Mouse (Mus musculus): Measurements from ENCODE around the gene Armc12. TPM values are rescaled to one million over a fixed set of nuclear protein-coding genes. Genes with fewer than 3 reads are reported as not detected.
A peak's percentile ranks its signal among the peaks of the same experiment; 100 is the strongest.

Armc12 gene
- polyA plus RNA-seq, 1 experiment from 2014 or later: not detected

DNA sequence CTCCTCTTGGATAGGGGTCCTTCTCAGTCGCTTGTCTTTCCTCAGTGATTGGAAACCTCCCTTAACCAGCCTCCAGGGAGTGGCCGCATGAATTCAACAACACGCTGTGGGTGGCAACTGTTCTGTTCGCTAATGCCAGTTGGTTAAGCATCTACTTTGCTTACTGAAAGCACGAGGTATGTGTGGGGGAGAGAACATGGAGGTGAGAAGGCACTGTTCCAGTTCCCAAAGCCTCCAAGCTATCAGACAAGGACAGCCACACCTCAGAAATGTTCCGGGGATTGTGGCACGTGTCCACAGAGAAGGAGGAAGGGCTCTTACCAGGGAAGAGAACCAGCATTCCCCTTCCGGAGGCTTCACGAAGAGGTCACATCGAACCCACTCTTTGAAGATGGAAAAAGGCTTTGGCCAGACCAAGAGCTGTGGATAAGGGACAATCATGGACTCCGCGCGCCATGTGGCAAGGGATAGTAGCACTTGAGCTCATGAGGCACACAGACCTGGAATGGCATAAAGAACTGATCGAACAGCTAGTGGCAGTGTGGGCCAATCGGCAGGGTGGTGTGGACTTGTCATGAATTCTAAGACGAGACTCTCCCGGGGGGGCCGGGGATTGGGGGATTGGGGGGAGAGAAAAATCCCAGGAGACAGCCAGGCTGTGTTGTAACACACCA is 42.9 kb upstream of the Armc12 start:
- WGBS: 74% methylated on average over 18 of the region's 18 CpGs
- Histone ChIP-seq H3K9ac (ENCODE audit: low read length) (no peak overlapping the region), H3K4me3 (ENCODE audit: low read depth, low read length) (no peak overlapping the region), H3K9me3 (ENCODE audit: control insufficient read depth, low read length) (no peaks in the 10 kb centered on the region), H3K27me3 (ENCODE audit: control insufficient read depth, insufficient read depth, low read length) (no peaks in the 10 kb centered on the region), H3K27ac (replicated peaks) (peak overlapping the region; percentile 35), H3K36me3 (ENCODE audit: control insufficient read depth, insufficient read depth, low read length) (no peaks in the 10 kb centered on the region), H3K4me2 (replicated peaks; ENCODE audit: low read depth) (no peak overlapping the region), H3K4me1 (replicated peaks; ENCODE audit: control insufficient read depth, insufficient read depth) (peaks cover 3% of the 10 kb centered on the region; the same call in 1 of the 2 replicates)
- peak; percentile 52 for DNase-seq (ENCODE audit: low spot score)
- no peak; the same call in 1 of the 2 replicates for ATAC-seq (ENCODE audit: low FRiP score, low TSS enrichment)
- TF ChIP-seq CTCF (IDR thresholded peaks at IDR 0.05; ENCODE audit: low read depth) (no peak), EP300 (optimal IDR thresholded peaks at IDR 0.05) (no peak)

DNA sequence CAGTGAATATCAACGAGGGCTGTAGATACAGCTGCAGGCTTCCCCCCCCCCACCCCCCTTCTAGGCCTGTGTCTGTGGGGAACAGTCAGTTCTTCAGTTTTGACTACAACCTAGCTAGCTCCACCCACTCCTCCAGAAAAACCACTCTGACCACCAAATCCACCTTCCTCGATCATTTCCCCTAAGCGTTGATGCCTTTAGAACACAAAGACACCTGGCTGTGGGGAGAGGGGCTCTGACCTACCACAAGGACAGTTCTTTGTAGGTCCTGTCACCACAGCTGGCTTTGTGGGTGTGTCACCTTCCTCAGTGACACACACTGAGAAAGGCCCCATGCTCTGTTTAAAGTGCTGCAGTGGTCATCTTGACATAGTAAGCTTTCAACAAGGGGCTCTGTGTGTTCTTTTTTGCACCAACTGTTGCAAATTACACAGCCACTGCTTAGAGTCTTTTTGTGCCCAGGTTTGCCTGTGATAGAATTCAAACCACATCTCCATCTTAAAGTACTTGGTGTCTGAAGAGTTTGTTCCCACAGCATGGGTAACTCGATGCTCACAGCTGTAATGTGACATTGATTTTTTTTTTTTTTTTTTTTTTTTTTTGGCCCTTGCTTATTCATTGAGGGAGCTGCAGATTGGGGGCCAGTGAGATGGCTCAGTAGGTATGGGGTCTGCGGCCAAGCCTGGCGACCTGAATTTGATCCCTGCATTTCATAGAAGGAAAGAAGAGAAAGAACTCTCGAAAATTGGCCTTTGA is 42.2 kb upstream of the Armc12 start:
- ATAC-seq (ENCODE audit: low FRiP score, low TSS enrichment) (no peak), DNase-seq (ENCODE audit: low spot score) (no peak)
- WGBS: 63% methylated on average over 7 of the region's 7 CpGs
- Histone ChIP-seq H3K9me3 (ENCODE audit: control insufficient read depth, low read length) (no peaks in the 10 kb centered on the region), H3K9ac (ENCODE audit: low read length) (no peak overlapping the region), H3K4me3 (ENCODE audit: low read depth, low read length) (no peak overlapping the region), H3K27me3 (ENCODE audit: control insufficient read depth, insufficient read depth, low read length) (no peaks in the 10 kb centered on the region), H3K4me1 (replicated peaks; ENCODE audit: control insufficient read depth, insufficient read depth) (peaks cover 3% of the 10 kb centered on the region; the same call in 1 of the 2 replicates), H3K36me3 (ENCODE audit: control insufficient read depth, insufficient read depth, low read length) (no peaks in the 10 kb centered on the region), H3K27ac (replicated peaks) (peak overlapping the region; percentile 35), H3K4me2 (replicated peaks; ENCODE audit: low read depth) (no peak overlapping the region)
- TF ChIP-seq CTCF (IDR thresholded peaks at IDR 0.05; ENCODE audit: low read depth) (no peak), EP300 (optimal IDR thresholded peaks at IDR 0.05) (no peak)

DNA sequence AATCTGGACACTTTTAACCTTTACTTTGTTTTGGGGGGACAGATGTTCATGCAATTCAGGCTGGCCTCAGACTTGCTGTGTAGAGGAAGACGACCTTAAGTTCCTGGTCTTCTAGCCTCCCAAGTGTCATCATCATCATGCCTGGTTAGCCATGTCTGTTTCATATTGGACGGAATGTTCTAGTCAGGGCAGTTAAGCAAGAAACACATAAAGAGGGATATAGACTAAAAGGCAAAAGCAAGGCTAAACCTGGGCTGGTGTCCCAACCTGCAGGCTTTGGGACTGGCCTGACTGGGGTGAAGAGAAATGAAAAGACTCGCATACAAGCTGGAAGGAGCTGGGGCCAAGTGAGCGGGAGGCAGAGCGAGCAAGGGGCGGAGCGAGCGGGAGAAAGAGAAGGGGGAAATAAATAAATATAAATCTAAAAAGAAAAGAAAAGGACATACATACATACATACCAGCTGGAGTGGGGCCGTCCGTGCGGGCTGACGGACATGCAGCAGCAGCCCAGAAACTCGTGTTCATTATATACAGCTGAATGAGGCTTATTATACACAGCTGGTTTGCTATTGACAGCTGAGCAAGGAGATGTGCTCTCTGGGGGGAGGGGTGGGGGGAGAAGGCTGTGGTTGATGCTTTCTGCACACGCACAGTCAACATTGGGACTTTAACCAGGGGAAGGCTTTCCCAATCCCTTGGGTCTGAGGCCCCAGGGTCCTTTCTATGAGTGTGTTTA is 39.4 kb upstream of the Armc12 start:
- peak; percentile 81 for TF ChIP-seq EP300 (optimal IDR thresholded peaks at IDR 0.05)
- TF ChIP-seq CTCF (IDR thresholded peaks at IDR 0.05; ENCODE audit: low read depth): no peak
- 37% methylated on average over 14 of the region's 14 CpGs for WGBS
- Histone ChIP-seq H3K27ac (replicated peaks) (peak overlapping the region; percentile 25), H3K4me3 (ENCODE audit: low read depth, low read length) (no peak overlapping the region), H3K9me3 (ENCODE audit: control insufficient read depth, low read length) (no peaks in the 10 kb centered on the region), H3K36me3 (ENCODE audit: control insufficient read depth, insufficient read depth, low read length) (no peaks in the 10 kb centered on the region), H3K4me2 (replicated peaks; ENCODE audit: low read depth) (peak overlapping the region; percentile 11; the same call in 1 of the 2 replicates), H3K4me1 (replicated peaks; ENCODE audit: control insufficient read depth, insufficient read depth) (peaks cover 3% of the 10 kb centered on the region; the same call in 1 of the 2 replicates), H3K9ac (ENCODE audit: low read length) (no peak overlapping the region), H3K27me3 (ENCODE audit: control insufficient read depth, insufficient read depth, low read length) (no peaks in the 10 kb centered on the region)
- no peak for DNase-seq (ENCODE audit: low spot score)
- no peak for ATAC-seq (ENCODE audit: low FRiP score, low TSS enrichment)

DNA sequence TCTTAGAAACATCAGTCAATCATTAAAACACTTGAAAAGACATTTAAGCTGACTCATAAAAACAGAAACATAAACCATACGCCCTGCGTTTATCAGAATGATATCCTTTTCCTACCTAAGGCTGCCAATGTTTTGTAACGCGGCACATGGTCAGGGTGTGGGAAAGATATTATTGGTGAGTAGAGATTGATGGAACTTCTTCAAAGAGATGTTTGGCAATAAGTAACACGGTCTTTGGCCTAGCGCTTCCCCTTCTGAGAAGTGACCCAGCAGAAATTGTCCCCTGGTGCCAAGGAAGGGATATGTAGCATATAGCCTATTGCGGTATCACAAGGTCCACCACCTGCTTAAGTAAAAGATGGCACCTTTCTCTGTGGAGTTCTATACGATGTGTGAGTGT is 34.8 kb upstream of the Armc12 start:
- Histone ChIP-seq H3K4me2 (replicated peaks; ENCODE audit: low read depth) (no peak overlapping the region), H3K9ac (ENCODE audit: low read length) (no peak overlapping the region), H3K9me3 (ENCODE audit: control insufficient read depth, low read length) (no peaks in the 10 kb centered on the region), H3K36me3 (ENCODE audit: control insufficient read depth, insufficient read depth, low read length) (no peaks in the 10 kb centered on the region), H3K4me1 (replicated peaks; ENCODE audit: control insufficient read depth, insufficient read depth) (no peaks in the 10 kb centered on the region), H3K27ac (replicated peaks) (no peak overlapping the region), H3K4me3 (ENCODE audit: low read depth, low read length) (no peak overlapping the region), H3K27me3 (ENCODE audit: control insufficient read depth, insufficient read depth, low read length) (no peaks in the 10 kb centered on the region)
- 71% methylated on average over 8 of the region's 8 CpGs for WGBS
- DNase-seq (ENCODE audit: low spot score) (no peak), ATAC-seq (ENCODE audit: low FRiP score, low TSS enrichment) (no peak)
- no peak for TF ChIP-seq EP300 (optimal IDR thresholded peaks at IDR 0.05)

DNA sequence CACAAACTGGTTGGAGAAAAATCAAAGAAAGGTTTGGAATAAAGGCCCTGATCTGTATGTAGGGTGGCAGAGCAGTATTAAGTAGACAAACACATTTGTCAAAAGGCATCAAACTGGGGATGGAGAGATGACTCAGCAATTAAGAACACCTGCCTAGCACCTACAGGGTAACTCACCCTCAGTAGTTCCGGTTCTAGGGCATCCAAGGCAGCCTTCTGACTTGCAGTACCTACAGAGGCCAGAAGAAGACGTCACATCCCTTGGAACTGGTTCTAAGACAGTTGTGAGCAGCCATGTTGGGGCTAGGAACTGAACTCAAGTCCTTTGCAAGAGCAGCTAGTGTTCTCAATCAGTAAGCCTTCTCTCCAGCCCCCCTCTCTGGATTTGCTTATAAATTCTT is 31.4 kb upstream of the Armc12 start:
- H3K27ac ChIP-seq (replicated peaks): no peak overlapping the region
- no peaks in the 10 kb centered on the region for H3K36me3 ChIP-seq (ENCODE audit: control insufficient read depth, insufficient read depth, low read length)
- 49% methylated on average over 2 of the region's 2 CpGs for whole genome bisulfite sequencing
- ATAC-seq (ENCODE audit: low FRiP score, low TSS enrichment): no peak
- H3K27me3 ChIP-seq (ENCODE audit: control insufficient read depth, insufficient read depth, low read length): no peaks in the 10 kb centered on the region
- H3K9me3 ChIP-seq (ENCODE audit: control insufficient read depth, low read length): no peaks in the 10 kb centered on the region
- no peaks in the 10 kb centered on the region for H3K4me1 ChIP-seq (replicated peaks; ENCODE audit: control insufficient read depth, insufficient read depth)
- no peak overlapping the region for H3K4me3 ChIP-seq (ENCODE audit: low read depth, low read length)
- DNase-seq (ENCODE audit: low spot score): no peak
- no peak overlapping the region for H3K9ac ChIP-seq (ENCODE audit: low read length)
- H3K4me2 ChIP-seq (replicated peaks; ENCODE audit: low read depth): no peak overlapping the region
- TF ChIP-seq CTCF (IDR thresholded peaks at IDR 0.05; ENCODE audit: low read depth): peak; percentile 16; the same call in 1 of the 2 replicates
- TF ChIP-seq EP300 (optimal IDR thresholded peaks at IDR 0.05): no peak

Measured in stomach, postnatal 0 days (tissue).